Mouse (Mus musculus) 3T3-L1 (cell line): ENCODE measurements around the gene Olfr823.
"Not testable (repeated sequence)": the region's sequence is repeated elsewhere in the genome, so short reads cannot be mapped to it uniquely, and the experiment has no call there.

Source experiments
- DNase-seq: peaks from one replicate; pipeline ENCODE4 v3.0.0-alpha.2; 2015; ENCODE audit warnings: low read depth, low spot score

Gene Olfr823

GRCm38 (mm10) chr10:130115283-130115682 is at the start of gene Olfr823:
Olfr823 (minus strand) TSS chr10:130115383.
- DNase-seq = not testable (repeated sequence)

DNA sequence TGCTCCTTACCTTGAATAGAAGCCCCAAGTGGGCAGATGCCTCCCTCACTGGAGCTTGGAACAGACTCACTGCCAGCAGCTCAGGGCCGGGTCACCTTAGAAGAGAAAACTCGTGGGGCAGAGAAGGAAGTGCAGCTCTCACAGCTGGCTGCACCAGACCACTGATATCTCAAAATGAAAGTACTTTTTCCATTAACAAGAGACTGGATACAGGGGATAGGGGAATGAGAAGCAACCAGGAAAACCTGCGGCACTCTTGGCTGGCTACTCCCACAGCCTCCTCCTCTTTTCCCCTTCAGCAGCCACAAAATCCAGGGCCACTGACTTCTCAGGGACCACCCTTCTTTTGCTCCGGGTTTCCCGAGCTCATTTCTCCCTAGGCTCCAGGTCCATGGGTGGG is 28.9 kb upstream of the Olfr823 start:
- no peak for DNase-seq

DNA sequence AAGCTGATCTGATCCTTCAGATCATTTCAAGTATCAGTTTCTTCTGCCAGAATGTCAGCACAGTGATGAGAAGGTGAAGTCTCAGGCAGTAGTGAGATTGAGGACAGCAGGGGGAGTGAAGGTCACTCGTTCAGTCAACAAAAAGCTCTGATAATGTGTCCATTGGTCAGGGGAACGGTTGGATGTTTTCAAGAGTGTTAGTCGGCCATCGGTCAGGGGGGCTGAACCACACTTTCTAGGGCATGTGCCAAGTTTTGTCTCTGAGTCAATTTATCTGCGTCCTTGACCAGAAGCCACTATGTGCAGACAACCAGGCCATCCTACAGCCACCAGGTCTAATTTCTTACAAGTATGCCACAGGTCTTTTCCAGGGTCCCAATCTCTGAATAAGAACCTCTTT is 27.3 kb upstream of the Olfr823 start:
- not testable (repeated sequence) for DNase-seq

DNA sequence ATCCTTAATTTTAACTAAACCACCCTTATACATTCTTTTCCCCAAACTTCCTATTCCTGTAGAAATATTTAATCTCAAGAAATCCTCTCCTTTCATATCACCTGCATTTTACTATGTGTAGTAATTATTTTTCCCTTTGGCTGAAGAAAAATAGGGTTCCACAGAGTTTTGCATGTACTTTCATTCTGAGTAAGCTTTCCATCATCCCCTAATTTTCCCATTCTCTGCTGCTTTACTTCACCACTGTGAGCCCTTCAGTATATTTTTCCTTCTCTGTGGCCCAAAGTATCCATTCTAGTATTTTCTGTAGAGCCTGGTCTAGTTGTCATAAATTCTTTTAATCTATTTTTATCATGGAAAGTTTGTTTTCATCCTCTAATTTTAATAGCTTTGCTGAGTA is 19.6 kb upstream of the Olfr823 start:
- no peak for DNase-seq

- DNase-seq = not testable (repeated sequence)
Observed at GRCm38 (mm10) chr10:130129900-130130299, 14.7 kb upstream of the Olfr823 start, which contains the start of gene Olfr824. Olfr824 (minus strand) TSS chr10:130130000.

GRCm38 (mm10) chr10:130116045-130116444 is 862 bp upstream of the Olfr823 start:
- not testable (repeated sequence) for DNase-seq

DNA sequence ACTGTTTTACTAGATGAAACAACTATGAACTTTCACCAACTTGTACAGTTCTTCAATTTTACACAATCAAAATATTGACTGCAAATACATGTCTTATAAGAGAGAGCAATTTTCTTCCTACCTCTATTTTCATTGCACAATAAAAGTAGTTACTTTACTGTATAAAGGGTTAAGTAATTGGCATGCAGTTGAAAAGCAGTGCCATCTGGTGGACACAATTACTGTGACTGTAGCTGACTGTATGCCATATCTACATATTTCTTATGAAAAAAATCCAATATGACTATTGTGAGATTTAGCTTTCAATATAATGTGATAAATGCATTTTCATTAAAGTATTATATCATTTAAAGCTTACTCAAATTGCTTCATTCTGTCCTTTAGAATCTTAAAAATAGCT is 19.1 kb downstream of the Olfr823 start:
- DNase-seq = peak; percentile 40

GRCm38 (mm10) chr10:130092838-130093440 is 22.2 kb downstream of the Olfr823 start:
- DNase-seq = peak; percentile 75

DNA sequence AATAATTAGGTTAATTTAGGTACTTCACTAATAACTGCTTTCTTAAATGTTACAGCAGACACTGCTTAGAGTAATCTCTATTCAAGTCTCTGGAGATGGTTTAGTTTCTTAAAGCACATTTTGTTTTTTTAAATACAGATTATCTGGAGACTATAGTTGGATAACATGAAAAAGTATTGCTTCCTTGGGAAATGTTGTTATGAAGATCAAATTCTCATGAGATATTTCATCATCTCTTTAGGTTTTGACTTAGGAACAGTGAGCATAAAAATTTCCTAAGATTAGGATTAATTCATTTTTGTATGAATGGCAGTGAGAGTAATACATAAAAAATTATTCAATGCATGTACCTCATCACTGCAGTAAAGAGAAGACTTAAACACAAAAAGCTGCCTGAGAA is 44.3 kb downstream of the Olfr823 start, which contains the start of gene Olfr822:
Gene Olfr822 (plus strand): TSS at position 301 of the 400 bp plus-strand sequence.
- DNase-seq = no peak
